Mouse (Mus musculus): Measurements from ENCODE around the gene Toe1. TPM values are rescaled to one million over a fixed set of nuclear protein-coding genes. Genes with fewer than 3 reads are reported as not detected.

Gene Toe1
- polyA plus RNA-seq, 1 experiment from 2014 or later: 33.4 TPM

- no peak overlapping the region for H3K4me3 ChIP-seq (ENCODE audit: low read depth, low read length)
- H3K27ac ChIP-seq (ENCODE audit: low read depth, low read length): peak overlapping the region; percentile 73
- ATAC-seq (ENCODE audit: low FRiP score): peak; percentile 21
- WGBS: 43% methylated on average over 6 of the region's 6 CpGs
- H3K9ac ChIP-seq (ENCODE audit: low read depth, low read length): peak overlapping the region; percentile 38; the same call in 1 of the 2 replicates
- peak; percentile 43 for DNase-seq (ENCODE audit: low spot score)
- H3K9me3 ChIP-seq (ENCODE audit: control insufficient read depth, low read length): no peaks in the 10 kb centered on the region
- no peak overlapping the region for H3K4me2 ChIP-seq (replicated peaks; ENCODE audit: low read depth, low read length)
- H3K27me3 ChIP-seq (ENCODE audit: control insufficient read depth, insufficient read depth, low read length): no peaks in the 10 kb centered on the region
- H3K36me3 ChIP-seq (ENCODE audit: control insufficient read depth, insufficient read depth, low read length): no peaks in the 10 kb centered on the region
- H3K4me1 ChIP-seq (replicated peaks; ENCODE audit: control insufficient read depth, insufficient read depth, low read length): no peaks in the 10 kb centered on the region
Measured at GRCm38 (mm10) chr4:116829364-116830069, 22.1 kb upstream of the Toe1 start.

- no peak overlapping the region for H3K27ac ChIP-seq (ENCODE audit: low read depth, low read length)
- no peaks in the 10 kb centered on the region for H3K27me3 ChIP-seq (ENCODE audit: control insufficient read depth, insufficient read depth, low read length)
- no peaks in the 10 kb centered on the region for H3K36me3 ChIP-seq (ENCODE audit: control insufficient read depth, insufficient read depth, low read length)
- no peak overlapping the region for H3K4me3 ChIP-seq (ENCODE audit: low read depth, low read length)
- DNase-seq (ENCODE audit: low spot score): peak; percentile 83
- H3K4me1 ChIP-seq (replicated peaks; ENCODE audit: control insufficient read depth, insufficient read depth, low read length): no peaks in the 10 kb centered on the region
- 0% methylated on average over 4 of the region's 4 CpGs for WGBS
- no peaks in the 10 kb centered on the region for H3K9me3 ChIP-seq (ENCODE audit: control insufficient read depth, low read length)
- no peak overlapping the region for H3K9ac ChIP-seq (ENCODE audit: low read depth, low read length)
- ATAC-seq (ENCODE audit: low FRiP score): no peak
- no peak overlapping the region for H3K4me2 ChIP-seq (replicated peaks; ENCODE audit: low read depth, low read length)
Measured at GRCm38 (mm10) chr4:116827819-116828218, 20.4 kb upstream of the Toe1 start.

DNA sequence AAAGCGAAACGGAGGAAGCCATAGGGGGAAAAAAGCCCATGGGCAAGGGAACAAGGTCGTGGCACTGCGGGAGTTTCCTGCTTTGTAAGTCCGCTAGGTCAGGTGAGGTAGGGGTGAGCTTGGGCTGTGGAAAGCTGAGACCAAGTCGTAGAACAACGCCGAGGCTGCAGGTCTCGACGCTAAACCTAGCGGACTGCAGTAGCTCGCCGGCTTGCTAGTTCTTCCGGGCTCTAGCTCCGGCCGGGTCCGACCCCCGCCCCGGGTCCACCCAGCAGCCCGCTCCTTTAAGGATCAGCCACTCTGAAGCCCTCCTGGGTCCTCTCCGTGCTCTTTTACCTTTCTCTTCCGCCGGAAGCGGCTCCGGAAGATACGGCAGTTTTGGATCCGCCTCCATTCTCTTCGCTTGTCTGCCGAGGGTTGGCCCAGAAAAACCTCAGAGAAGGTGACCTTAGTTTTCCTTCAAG is 17.1 kb upstream of the Toe1 start:
- H3K4me2 ChIP-seq (replicated peaks; ENCODE audit: low read depth, low read length): peak overlapping the region; percentile 70
- ATAC-seq (ENCODE audit: low FRiP score): peak; percentile 41
- peaks cover 13% of the 10 kb centered on the region; the same call in 1 of the 2 replicates for H3K27me3 ChIP-seq (ENCODE audit: control insufficient read depth, insufficient read depth, low read length)
- no peak overlapping the region for H3K27ac ChIP-seq (ENCODE audit: low read depth, low read length)
- H3K36me3 ChIP-seq (ENCODE audit: control insufficient read depth, insufficient read depth, low read length): no peaks in the 10 kb centered on the region
- DNase-seq (ENCODE audit: low spot score): peak; percentile 77
- 1% methylated on average over 29 of the region's 29 CpGs for WGBS
- H3K9ac ChIP-seq (ENCODE audit: low read depth, low read length): peak overlapping the region; percentile 84
- peak overlapping the region; percentile 48 for H3K4me3 ChIP-seq (ENCODE audit: low read depth, low read length)
- H3K9me3 ChIP-seq (ENCODE audit: control insufficient read depth, low read length): no peaks in the 10 kb centered on the region
- H3K4me1 ChIP-seq (replicated peaks; ENCODE audit: control insufficient read depth, insufficient read depth, low read length): 0 out of 2 replicates have a peak, but pooled peaks cover 2% of the 10 kb centered on the region

GRCm38 (mm10) chr4:116821694-116822016 is 14.2 kb upstream of the Toe1 start, which contains the start of gene Hpdl:
Gene Hpdl (minus strand): TSS chr4:116821707.
- Histone ChIP-seq H3K4me1 (replicated peaks; ENCODE audit: control insufficient read depth, insufficient read depth, low read length) (0 out of 2 replicates have a peak, but pooled peaks cover 2% of the 10 kb centered on the region), H3K27me3 (ENCODE audit: control insufficient read depth, insufficient read depth, low read length) (peaks cover 13% of the 10 kb centered on the region; the same call in 1 of the 2 replicates), H3K27ac (ENCODE audit: low read depth, low read length) (no peak within 1 kb of the TSS), H3K9ac (ENCODE audit: low read depth, low read length) (peak within 1 kb of the TSS; percentile 47), H3K36me3 (ENCODE audit: control insufficient read depth, insufficient read depth, low read length) (no peaks in the 10 kb centered on the region), H3K4me3 (ENCODE audit: low read depth, low read length) (peak within 1 kb of the TSS; percentile 37), H3K9me3 (ENCODE audit: control insufficient read depth, low read length) (no peaks in the 10 kb centered on the region), H3K4me2 (replicated peaks; ENCODE audit: low read depth, low read length) (peak within 1 kb of the TSS; percentile 91)
- DNase-seq (ENCODE audit: low spot score) (no peak), ATAC-seq (ENCODE audit: low FRiP score) (no peak)
- 11% methylated on average over 9 of the region's 9 CpGs for WGBS

DNA sequence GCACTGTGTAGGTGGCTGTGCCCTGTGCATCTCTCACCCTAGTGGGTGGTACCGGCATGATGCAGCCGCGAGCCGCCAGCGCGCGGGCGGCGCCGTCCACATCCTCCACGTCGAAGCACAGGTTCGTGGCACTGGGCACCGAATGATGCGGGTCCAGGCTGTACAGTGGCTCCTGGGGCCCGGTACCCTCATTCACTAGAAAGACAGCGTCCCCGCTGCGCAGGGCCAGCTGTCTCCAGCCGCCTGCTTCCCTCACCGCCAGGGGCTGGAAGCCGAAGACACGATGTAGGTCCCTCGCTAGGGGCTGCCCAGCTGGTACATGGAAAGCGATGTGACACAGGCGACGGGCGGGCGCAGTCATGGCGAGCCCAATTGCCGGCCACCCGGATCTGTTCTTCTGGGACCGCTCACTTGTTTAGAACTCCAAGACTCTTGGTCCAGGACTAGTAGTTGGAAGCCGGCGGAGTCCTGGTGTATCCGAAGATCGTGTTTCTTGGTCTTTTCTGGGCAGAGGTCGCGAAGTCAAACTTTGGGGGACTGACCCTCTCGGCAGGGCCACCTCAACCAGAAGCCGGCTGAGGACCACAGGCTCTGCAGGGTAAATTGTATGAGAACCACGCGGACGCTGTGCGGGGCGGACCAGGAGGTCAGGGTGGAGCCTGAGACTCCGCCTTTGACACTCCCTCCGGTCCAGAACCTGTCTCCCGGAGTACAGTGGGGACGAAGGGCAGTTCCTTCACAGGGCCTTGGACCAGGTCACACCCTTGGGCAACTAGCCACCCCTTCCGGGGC is 13.7 kb upstream of the Toe1 start:
- DNase-seq (ENCODE audit: low spot score) (peak; percentile 80), ATAC-seq (ENCODE audit: low FRiP score) (peak; percentile 74)
- 0 out of 2 replicates have a peak, but pooled peaks cover 2% of the 10 kb centered on the region for H3K4me1 ChIP-seq (replicated peaks; ENCODE audit: control insufficient read depth, insufficient read depth, low read length)
- no peak overlapping the region for H3K27ac ChIP-seq (ENCODE audit: low read depth, low read length)
- no peaks in the 10 kb centered on the region for H3K9me3 ChIP-seq (ENCODE audit: control insufficient read depth, low read length)
- H3K4me3 ChIP-seq (ENCODE audit: low read depth, low read length): peak overlapping the region; percentile 37
- H3K4me2 ChIP-seq (replicated peaks; ENCODE audit: low read depth, low read length): peak overlapping the region; percentile 91
- no peaks in the 10 kb centered on the region for H3K36me3 ChIP-seq (ENCODE audit: control insufficient read depth, insufficient read depth, low read length)
- H3K27me3 ChIP-seq (ENCODE audit: control insufficient read depth, insufficient read depth, low read length): peaks cover 13% of the 10 kb centered on the region; the same call in 1 of the 2 replicates
- WGBS: under 1% methylated on average over 51 of the region's 51 CpGs
- H3K9ac ChIP-seq (ENCODE audit: low read depth, low read length): peak overlapping the region; percentile 47

DNA sequence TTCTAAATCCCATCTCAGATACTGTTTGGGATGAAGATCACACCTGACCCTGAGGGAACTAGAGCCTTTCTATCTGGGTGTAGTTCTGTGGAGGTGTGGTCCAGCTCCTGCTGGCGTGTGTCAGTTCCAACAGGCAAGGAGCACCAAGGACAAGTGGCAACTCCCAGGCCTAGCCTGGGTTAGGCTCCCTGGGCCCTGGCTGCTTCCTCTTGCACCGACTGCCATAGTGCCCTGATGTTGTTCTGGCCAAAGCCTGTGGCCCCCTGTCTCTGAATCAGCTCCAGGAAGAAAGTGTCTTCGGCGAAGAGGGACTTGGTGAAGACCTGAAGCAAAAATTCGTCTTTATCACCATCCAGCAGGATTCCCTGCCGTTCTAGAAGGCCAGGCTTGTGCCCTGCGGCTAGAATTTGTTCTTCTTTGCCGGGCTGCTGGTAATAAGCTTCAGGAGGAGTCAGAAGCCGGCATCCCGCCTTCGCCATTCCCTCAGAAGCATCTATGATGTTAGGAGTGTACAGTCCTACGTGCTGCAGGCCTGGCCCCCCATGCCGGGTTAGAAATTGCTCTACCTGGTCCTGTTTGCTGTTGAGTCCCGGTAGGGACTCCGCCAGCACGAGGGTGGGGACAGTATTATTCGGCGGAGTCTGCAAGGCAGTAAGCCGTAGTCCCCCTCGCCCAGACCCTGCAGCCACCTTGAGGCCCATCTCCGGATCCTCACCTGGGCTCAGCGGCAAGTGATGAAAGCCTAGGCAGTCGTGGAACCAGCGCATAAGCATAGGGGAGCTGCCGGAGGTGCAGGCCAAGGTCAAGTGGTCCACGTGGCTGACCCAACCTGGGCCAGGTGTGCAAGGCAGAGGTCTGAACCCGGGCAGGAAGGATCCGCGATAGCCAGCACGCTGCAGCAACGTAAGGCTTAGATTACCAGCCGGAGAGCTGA is 12.8 kb upstream of the Toe1 start:
- Histone ChIP-seq H3K27ac (ENCODE audit: low read depth, low read length) (no peak overlapping the region), H3K4me2 (replicated peaks; ENCODE audit: low read depth, low read length) (peak overlapping the region; percentile 91), H3K4me3 (ENCODE audit: low read depth, low read length) (peak overlapping the region; percentile 37), H3K9ac (ENCODE audit: low read depth, low read length) (peak overlapping the region; percentile 47), H3K36me3 (ENCODE audit: control insufficient read depth, insufficient read depth, low read length) (no peaks in the 10 kb centered on the region), H3K4me1 (replicated peaks; ENCODE audit: control insufficient read depth, insufficient read depth, low read length) (0 out of 2 replicates have a peak, but pooled peaks cover 2% of the 10 kb centered on the region), H3K9me3 (ENCODE audit: control insufficient read depth, low read length) (no peaks in the 10 kb centered on the region), H3K27me3 (ENCODE audit: control insufficient read depth, insufficient read depth, low read length) (peaks cover 13% of the 10 kb centered on the region; the same call in 1 of the 2 replicates)
- DNase-seq (ENCODE audit: low spot score) (no peak), ATAC-seq (ENCODE audit: low FRiP score) (no peak; the same call in 1 of the 2 replicates)
- 21% methylated on average over 32 of the region's 32 CpGs for WGBS

DNA sequence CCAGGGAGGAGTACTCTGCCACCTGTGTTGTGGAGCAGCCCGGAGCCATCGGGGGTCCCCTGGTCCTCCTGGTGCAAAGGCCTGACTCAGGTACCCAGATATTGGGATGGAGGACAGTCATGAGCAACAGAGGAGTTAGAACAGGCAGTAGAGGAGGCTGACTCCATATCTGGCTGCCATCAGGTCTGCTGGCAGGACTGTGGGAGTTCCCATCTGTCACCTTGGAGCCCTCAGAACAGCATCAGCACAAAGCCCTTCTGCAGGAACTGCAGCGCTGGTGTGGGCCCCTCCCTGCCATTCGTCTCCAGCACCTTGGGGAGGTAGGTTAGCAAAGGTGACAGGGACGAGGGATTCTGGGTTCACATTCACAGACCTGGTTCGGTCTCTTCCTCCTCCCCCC is 10.0 kb upstream of the Toe1 start:
- Histone ChIP-seq H3K36me3 (ENCODE audit: control insufficient read depth, insufficient read depth, low read length) (no peaks in the 10 kb centered on the region), H3K9me3 (ENCODE audit: control insufficient read depth, low read length) (no peaks in the 10 kb centered on the region), H3K4me1 (replicated peaks; ENCODE audit: control insufficient read depth, insufficient read depth, low read length) (0 out of 2 replicates have a peak, but pooled peaks cover 2% of the 10 kb centered on the region), H3K27me3 (ENCODE audit: control insufficient read depth, insufficient read depth, low read length) (peaks cover 13% of the 10 kb centered on the region; the same call in 1 of the 2 replicates), H3K4me2 (replicated peaks; ENCODE audit: low read depth, low read length) (no peak overlapping the region), H3K27ac (ENCODE audit: low read depth, low read length) (no peak overlapping the region), H3K4me3 (ENCODE audit: low read depth, low read length) (no peak overlapping the region), H3K9ac (ENCODE audit: low read depth, low read length) (no peak overlapping the region)
- no peak for ATAC-seq (ENCODE audit: low FRiP score)
- DNase-seq (ENCODE audit: low spot score): no peak
- 90% methylated on average over 6 of the region's 6 CpGs for WGBS

GRCm38 (mm10) chr4:116815276-116815675 is 7.8 kb upstream of the Toe1 start:
- no peaks in the 10 kb centered on the region for H3K36me3 ChIP-seq (ENCODE audit: control insufficient read depth, insufficient read depth, low read length)
- DNase-seq (ENCODE audit: low spot score) (no peak), ATAC-seq (ENCODE audit: low FRiP score) (no peak)
- no peak overlapping the region for H3K9ac ChIP-seq (ENCODE audit: low read depth, low read length)
- no peak overlapping the region for H3K27ac ChIP-seq (ENCODE audit: low read depth, low read length)
- 87% methylated on average over 5 of the region's 5 CpGs for WGBS
- H3K4me2 ChIP-seq (replicated peaks; ENCODE audit: low read depth, low read length): no peak overlapping the region
- no peaks in the 10 kb centered on the region for H3K9me3 ChIP-seq (ENCODE audit: control insufficient read depth, low read length)
- H3K27me3 ChIP-seq (ENCODE audit: control insufficient read depth, insufficient read depth, low read length): peaks cover 5% of the 10 kb centered on the region; the same call in 1 of the 2 replicates
- H3K4me1 ChIP-seq (replicated peaks; ENCODE audit: control insufficient read depth, insufficient read depth, low read length): no peaks in the 10 kb centered on the region
- no peak overlapping the region for H3K4me3 ChIP-seq (ENCODE audit: low read depth, low read length)
